8 mouse cellular contexts compared by ENCODE assay signal in genomic region chr14:57571155-57572133, GRCm38 (mm10). TPM values are rescaled to one million over a fixed set of nuclear protein-coding genes. Genes with fewer than 3 reads are reported as not detected.
A peak's percentile ranks its signal among the peaks of the same experiment; 100 is the strongest.
DNase-seq lines count a peak whose midpoint lies in the region; ATAC-seq lines count a peak whose summit lies in the region.

Gene Eef1akmt1, minus strand, starts transcription at chr14:57571612.

- H3K4me2 ChIP-seq in hindbrain, embryonic 15.5 days, result peak within 1 kb of the TSS; percentile 71

- H3K27ac ChIP-seq in hindbrain, embryonic 15.5 days (replicated peaks), result peak within 1 kb of the TSS; percentile 79

- DNase-seq in T-cell, adult 2 months (ENCODE audit: low spot score), result peak; percentile 90
- peak; percentile 95 to 97 for DNase-seq in cerebellum, postnatal 36 days
- DNase-seq in frontal cortex, postnatal 36 days (ENCODE audit: low spot score in 2 of 2), result peak; percentile 96 to 98
- DNase-seq in left cerebral cortex, adult 11 months (ENCODE audit: low spot score), result peak; percentile 90
- DNase-seq in lung, postnatal 4 days, result peak; percentile 96 to 97
- DNase-seq in retina, postnatal 7 days (ENCODE audit: low read depth, low spot score), result peak; percentile 91
- peak; percentile 94 for DNase-seq in urinary bladder, adult 2 months (ENCODE audit: low spot score)

- no peaks in the 10 kb centered on the region for H3K27me3 ChIP-seq in hindbrain, embryonic 15.5 days

- 10% methylated on average over 35 of the region's 35 CpGs for WGBS in hindbrain, embryonic 15.5 days

- H3K4me3 ChIP-seq in hindbrain, embryonic 15.5 days, result peak within 1 kb of the TSS; percentile 60

- peak; percentile 100 for ATAC-seq in hindbrain, embryonic 15.5 days (ENCODE audit: low FRiP score, low read depth)

- H3K9ac ChIP-seq in hindbrain, embryonic 15.5 days, result peak within 1 kb of the TSS; percentile 70

- no peaks in the 10 kb centered on the region for H3K9me3 ChIP-seq in hindbrain, embryonic 15.5 days

- H3K36me3 ChIP-seq in hindbrain, embryonic 15.5 days, result peaks cover under 1% of the 10 kb centered on the region; the same call in 1 of the 2 replicates

- peaks cover 9% of the 10 kb centered on the region for H3K4me1 ChIP-seq in hindbrain, embryonic 15.5 days (replicated peaks)

RNA-seq across cellular contexts. Expression of gene Eef1akmt1, which starts in this region (rescaled TPM):
- polyA plus RNA-seq in hindbrain, embryonic 15.5 days (2015; fragmentation: Nextera tagmentation; extraction: Ambion mirVana), result 89.6 and 94.9 TPM in 2 replicates
- 30.9 and 34.9 TPM in 2 replicates for polyA plus RNA-seq in urinary bladder, adult 2 months (2012; rRNA removed)

Comparison
In these comparisons a context has a peak if more than half of its experiments do, and no peak if none do; other contexts are left out.
1. Peak in every context shown above with its lines: DNase-seq, ATAC-seq, H3K4me3 ChIP-seq and H3K27ac ChIP-seq.